Mouse (Mus musculus): ENCODE data around the gene Ctps.

GRCm38 (mm10) chr4:120538664-120539063, 31.4 kb downstream of the Ctps start:
- TF ChIP-seq POLR2A (IDR thresholded peaks at IDR 0.05; ENCODE audit: insufficient read depth, low read depth, low read length) (no peak), CTCF (IDR thresholded peaks at IDR 0.05; ENCODE audit: insufficient read depth, low read depth, low read length) (no peak)

Data from olfactory bulb, adult 2 months (tissue).